Mouse (Mus musculus) lung, postnatal 36 days (tissue): ENCODE measurements at regions not wholly inside any gene's neighbourhood (a gene's known extent, or its start where the extent isn't known, plus 50 kb on each side); places are given as distances from the start of the nearest gene placed in this dataset.

Experiments used
- DNase-seq: peaks from one replicate; pipeline ENCODE4 v3.0.0; 2022; ENCODE audit warnings: mixed read lengths

DNA sequence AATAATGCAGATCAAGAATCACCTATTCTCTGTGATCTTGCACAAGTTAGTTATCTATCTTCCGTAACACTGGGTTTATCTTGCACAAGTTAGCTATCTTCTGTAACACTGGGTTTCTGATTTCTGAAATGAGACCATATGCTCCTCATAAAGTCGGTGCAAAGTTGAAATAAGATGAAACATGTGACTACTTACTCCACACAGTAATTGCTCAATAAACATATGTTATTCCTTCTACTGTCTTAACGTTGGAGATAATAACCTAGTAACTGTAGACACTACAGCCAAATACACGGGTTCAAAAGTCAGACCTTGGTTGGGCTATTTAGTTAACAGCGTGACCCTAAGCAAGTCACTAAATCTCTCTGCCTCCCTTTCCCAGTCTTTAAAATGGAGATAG, 65.8 kb upstream of the Atp11b start:
- no peak for DNase-seq

DNA sequence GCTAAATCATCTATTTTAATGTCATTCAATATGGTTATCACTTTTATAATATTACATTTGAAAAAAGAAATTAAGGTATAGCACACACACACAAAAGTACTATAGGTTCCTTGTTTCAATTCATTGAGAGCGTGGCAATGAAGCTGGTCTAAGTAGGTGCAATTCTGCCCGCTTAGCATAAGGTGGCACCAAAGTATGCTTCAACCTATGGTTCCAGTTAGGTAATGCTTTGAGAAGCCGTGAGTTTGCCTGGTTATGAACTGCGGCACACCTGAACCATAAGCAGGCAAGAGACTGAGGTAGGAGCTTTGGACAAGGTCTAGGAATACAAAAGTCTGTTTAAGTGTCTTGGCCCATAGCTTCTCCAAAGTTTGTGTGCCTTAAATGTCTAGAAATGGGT, 65.1 kb upstream of the Atp11b start:
- peak; percentile 49 for DNase-seq

- peak; percentile 92 for DNase-seq
Measured at GRCm38 (mm10) chr3:35693039-35693438, 60.9 kb upstream of the Atp11b start.

DNA sequence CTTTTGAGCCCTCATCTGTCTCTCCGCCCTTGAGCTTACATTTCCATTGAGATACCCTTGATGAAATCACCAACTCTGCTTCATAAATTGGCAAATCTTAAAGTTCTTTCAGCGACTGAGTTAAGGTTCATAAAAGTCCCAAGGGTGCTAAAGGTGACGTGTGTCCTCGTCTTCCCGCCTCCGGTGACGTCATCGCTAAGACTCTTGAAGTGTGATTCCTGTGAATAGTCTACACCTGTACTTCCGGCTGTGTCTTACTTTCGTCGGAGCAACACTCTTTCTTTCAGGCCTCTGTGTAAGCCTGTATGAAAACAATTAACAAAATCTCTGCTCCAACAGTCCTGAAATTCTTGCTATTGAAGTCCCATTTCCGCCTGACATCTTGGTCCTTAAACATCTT, 60.4 kb upstream of the Atp11b start:
- DNase-seq = no peak

GRCm38 (mm10) chr3:35694241-35694640, 59.7 kb upstream of the Atp11b start:
- DNase-seq = no peak

- no peak for DNase-seq
Measured at GRCm38 (mm10) chr3:35695859-35696258, 58.0 kb upstream of the Atp11b start.

DNA sequence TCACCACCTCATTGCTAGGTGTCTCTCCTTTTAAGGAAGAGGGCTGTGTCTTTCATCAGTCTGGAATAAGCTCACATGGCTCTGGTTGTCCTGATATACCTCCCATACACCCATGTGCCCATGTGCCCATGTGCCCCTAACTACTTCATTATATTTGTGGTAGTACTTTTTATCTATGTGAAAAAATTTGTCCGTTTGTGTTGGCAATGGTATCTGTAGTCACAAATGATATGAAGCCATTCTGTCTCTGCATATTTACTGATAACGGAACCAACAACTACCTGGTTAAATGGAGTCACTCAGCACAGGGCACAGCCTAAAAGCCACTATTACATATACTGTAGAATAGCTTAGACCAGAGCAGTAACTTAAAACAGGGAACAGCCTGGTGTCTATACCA, 54.6 kb upstream of the Atp11b start:
- DNase-seq = no peak

GRCm38 (mm10) chr3:35699979-35700378, 53.9 kb upstream of the Atp11b start:
- no peak for DNase-seq

DNA sequence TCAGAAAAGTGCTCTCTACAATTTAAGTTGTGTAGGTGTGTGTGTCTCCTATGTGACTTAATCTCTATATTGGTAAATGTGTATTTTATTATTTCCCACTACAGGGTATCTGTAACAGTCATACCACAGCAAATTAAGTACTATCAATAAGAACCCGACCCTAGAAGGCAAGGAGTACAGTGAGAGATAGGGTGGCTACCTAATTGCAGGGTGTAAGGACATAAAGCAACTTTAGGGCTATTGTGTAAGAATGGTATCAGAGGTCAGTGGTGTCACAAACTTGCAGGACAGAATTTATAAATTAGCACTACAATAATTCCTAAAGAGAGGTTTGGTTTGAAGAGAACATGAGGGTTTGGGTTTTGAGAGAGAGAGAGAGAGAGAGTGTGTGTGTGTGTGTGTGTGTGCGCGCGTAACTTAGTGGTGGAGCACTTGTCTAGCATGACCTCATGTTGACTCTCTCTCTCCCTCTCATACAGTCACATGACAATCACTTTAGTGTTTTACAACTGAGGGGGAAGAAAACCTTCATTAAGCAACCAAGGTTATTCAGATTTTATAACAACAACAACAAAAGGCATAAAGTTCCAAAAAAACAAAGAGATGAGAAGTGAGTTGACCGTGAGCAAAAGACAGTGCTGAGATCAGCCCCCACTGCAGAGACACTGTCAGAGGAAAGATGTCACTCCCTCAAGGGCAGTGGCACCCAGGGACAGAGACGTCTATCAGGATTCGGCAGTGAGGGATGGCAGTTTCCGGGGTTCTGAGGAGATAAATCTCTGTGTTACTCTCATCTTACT, 50.2 kb upstream of the Atp11b start:
- no peak for DNase-seq
